Mouse (Mus musculus) cortical plate, adult 2 months (tissue): ENCODE measurements around the gene Id2.

ENCODE experiments used
- CTCF ChIP-seq: fragments of 200-500 bp; IDR thresholded peaks from 2 replicates; pipeline ENCODE4 v1.5.1; 2011; ENCODE audit warnings: mild to moderate bottlenecking, control low read depth, low read length; ENCODE audit not compliant: insufficient read depth; ENCODE audit errors: extremely low read depth
- POLR2A ChIP-seq: fragments of 200-500 bp; IDR thresholded peaks from 2 replicates; pipeline ENCODE4 v1.6.1; 2011; ENCODE audit warnings: mild to moderate bottlenecking, low read length, control low read depth; ENCODE audit not compliant: insufficient read depth; ENCODE audit errors: extremely low read depth

GRCm38 (mm10) chr12:25108865-25109264 lies 11.9 kb upstream of the Id2 start:
- TF ChIP-seq POLR2A, result no peak
- TF ChIP-seq CTCF, result no peak
